Mouse (Mus musculus) lung, postnatal 0 days (tissue): ENCODE results near the gene Inka1.

Experiments used
- CTCF ChIP-seq: IDR thresholded peaks from 2 replicates; pipeline ENCODE4 v1.5.1; 2016; ENCODE audit warnings: antibody characterized with exemption, mild to moderate bottlenecking
- EP300 ChIP-seq: IDR thresholded peaks from 2 replicates; pipeline ENCODE4 v1.6.1; 2016; ENCODE audit warnings: antibody characterized with exemption, mild to moderate bottlenecking, control low read depth

- TF ChIP-seq CTCF = no peak
- TF ChIP-seq EP300 = no peak
These were observed 22.4 kb upstream of the Inka1 start for GRCm38 (mm10) chr9:108008041-108008440.
